Mouse (Mus musculus): Measurements from ENCODE around the gene 4931422A03Rik. TPM values are rescaled to one million over a fixed set of nuclear protein-coding genes. Genes with fewer than 3 reads are reported as not detected.

The 4931422A03Rik gene
- polyA plus RNA-seq, 1 experiment from 2014 or later = 0.80 TPM

- no peaks in the 10 kb centered on the region for H3K27me3 ChIP-seq (ENCODE audit: control insufficient read depth, insufficient read depth, low read length)
- no peak overlapping the region for H3K4me3 ChIP-seq (ENCODE audit: low read depth, low read length)
- ATAC-seq (ENCODE audit: low FRiP score, low TSS enrichment) = no peak
- DNase-seq (ENCODE audit: low spot score) = no peak
- no peaks in the 10 kb centered on the region for H3K36me3 ChIP-seq (ENCODE audit: control insufficient read depth, insufficient read depth, low read length)
- H3K9ac ChIP-seq (ENCODE audit: low read length) = no peak overlapping the region
- no peak overlapping the region for H3K4me2 ChIP-seq (replicated peaks; ENCODE audit: low read depth)
- no peak overlapping the region for H3K27ac ChIP-seq (replicated peaks)
- WGBS = 73% methylated on average over 7 of the region's 7 CpGs
- H3K4me1 ChIP-seq (replicated peaks; ENCODE audit: control insufficient read depth, insufficient read depth) = no peaks in the 10 kb centered on the region
- H3K9me3 ChIP-seq (ENCODE audit: control insufficient read depth, low read length) = no peaks in the 10 kb centered on the region
- TF ChIP-seq CTCF (IDR thresholded peaks at IDR 0.05; ENCODE audit: low read depth) (no peak), EP300 (optimal IDR thresholded peaks at IDR 0.05) (no peak)
These were observed 20.2 kb downstream of the 4931422A03Rik start for GRCm38 (mm10) chr2:104007793-104008519.

DNA sequence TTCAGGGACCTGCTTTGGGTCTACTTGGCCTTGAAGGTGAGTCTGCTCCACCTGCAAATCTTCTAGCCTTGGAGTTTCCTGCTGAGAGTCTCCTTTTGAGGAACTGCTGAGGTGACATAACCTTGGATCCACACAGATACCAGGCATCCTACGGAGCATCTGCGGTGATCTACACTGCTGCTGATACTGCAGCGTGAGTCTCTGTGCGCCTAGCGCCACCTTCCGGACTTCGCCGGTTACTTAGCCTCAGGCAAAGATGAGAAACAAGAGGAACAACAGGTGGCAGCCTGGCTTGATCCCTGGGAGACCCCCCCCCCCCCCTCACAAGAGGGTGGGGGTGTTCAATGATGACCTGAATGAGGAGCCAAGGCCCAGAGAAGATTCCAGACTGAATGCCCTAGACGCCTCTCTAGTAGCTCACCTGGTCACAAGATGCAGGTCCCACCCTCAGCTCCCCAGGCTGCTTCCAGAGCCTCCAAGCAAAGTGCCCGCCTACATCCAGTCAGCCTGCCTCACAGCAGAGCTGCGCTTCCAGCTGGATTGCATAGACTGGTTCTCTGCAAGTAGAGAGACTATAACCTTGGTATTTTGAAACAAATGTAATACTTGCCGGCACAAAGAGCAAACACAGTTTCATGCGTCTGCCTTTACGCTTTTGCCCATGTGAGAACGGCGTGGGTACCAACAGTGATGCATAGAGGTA lies 25.3 kb downstream of the 4931422A03Rik start:
- H3K27ac ChIP-seq (replicated peaks) = no peak overlapping the region
- WGBS = 27% methylated on average over 16 of the region's 16 CpGs
- no peak for ATAC-seq (ENCODE audit: low FRiP score, low TSS enrichment)
- no peak for TF ChIP-seq EP300 (optimal IDR thresholded peaks at IDR 0.05)
- TF ChIP-seq CTCF (IDR thresholded peaks at IDR 0.05; ENCODE audit: low read depth) = peak; percentile 77
- no peaks in the 10 kb centered on the region for H3K4me1 ChIP-seq (replicated peaks; ENCODE audit: control insufficient read depth, insufficient read depth)
- no peak overlapping the region for H3K4me3 ChIP-seq (ENCODE audit: low read depth, low read length)
- no peak overlapping the region for H3K4me2 ChIP-seq (replicated peaks; ENCODE audit: low read depth)
- H3K27me3 ChIP-seq (ENCODE audit: control insufficient read depth, insufficient read depth, low read length) = no peaks in the 10 kb centered on the region
- H3K9me3 ChIP-seq (ENCODE audit: control insufficient read depth, low read length) = no peaks in the 10 kb centered on the region
- DNase-seq (ENCODE audit: low spot score) = peak; percentile 61
- no peak overlapping the region for H3K9ac ChIP-seq (ENCODE audit: low read length)
- H3K36me3 ChIP-seq (ENCODE audit: control insufficient read depth, insufficient read depth, low read length) = no peaks in the 10 kb centered on the region

DNA sequence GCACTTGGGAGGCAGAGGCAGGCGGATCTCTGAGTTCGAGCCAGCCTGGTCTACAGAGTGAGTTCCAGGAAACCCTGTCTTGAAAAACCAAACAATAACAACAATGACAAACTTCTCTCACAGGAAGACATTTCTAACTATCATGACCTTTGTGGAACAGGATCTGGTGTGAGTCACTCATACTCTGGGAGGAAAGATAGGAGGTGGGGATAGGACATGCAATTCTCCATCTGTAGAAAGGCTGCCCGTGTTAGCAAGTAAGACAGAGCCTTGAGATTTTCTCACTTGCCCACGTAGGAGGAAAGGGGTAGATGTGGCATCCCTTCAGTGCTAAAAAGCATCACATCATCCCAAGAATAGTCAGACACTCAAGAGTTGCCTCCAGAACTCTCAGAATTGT lies 26.3 kb downstream of the 4931422A03Rik start:
- no peaks in the 10 kb centered on the region for H3K9me3 ChIP-seq (ENCODE audit: control insufficient read depth, low read length)
- H3K27me3 ChIP-seq (ENCODE audit: control insufficient read depth, insufficient read depth, low read length) = no peaks in the 10 kb centered on the region
- TF ChIP-seq EP300 (optimal IDR thresholded peaks at IDR 0.05) (no peak), CTCF (IDR thresholded peaks at IDR 0.05; ENCODE audit: low read depth) (no peak)
- WGBS = 78% methylated on average over 4 of the region's 4 CpGs
- H3K9ac ChIP-seq (ENCODE audit: low read length) = no peak overlapping the region
- no peak for DNase-seq (ENCODE audit: low spot score)
- no peaks in the 10 kb centered on the region for H3K36me3 ChIP-seq (ENCODE audit: control insufficient read depth, insufficient read depth, low read length)
- no peak overlapping the region for H3K4me3 ChIP-seq (ENCODE audit: low read depth, low read length)
- ATAC-seq (ENCODE audit: low FRiP score, low TSS enrichment) = no peak
- H3K4me2 ChIP-seq (replicated peaks; ENCODE audit: low read depth) = no peak overlapping the region
- H3K4me1 ChIP-seq (replicated peaks; ENCODE audit: control insufficient read depth, insufficient read depth) = no peaks in the 10 kb centered on the region
- H3K27ac ChIP-seq (replicated peaks) = no peak overlapping the region

- Histone ChIP-seq H3K27ac (replicated peaks) (no peak overlapping the region), H3K9ac (ENCODE audit: low read length) (no peak overlapping the region), H3K4me2 (replicated peaks; ENCODE audit: low read depth) (no peak overlapping the region), H3K27me3 (ENCODE audit: control insufficient read depth, insufficient read depth, low read length) (no peaks in the 10 kb centered on the region), H3K4me1 (replicated peaks; ENCODE audit: control insufficient read depth, insufficient read depth) (no peaks in the 10 kb centered on the region), H3K4me3 (ENCODE audit: low read depth, low read length) (no peak overlapping the region), H3K36me3 (ENCODE audit: control insufficient read depth, insufficient read depth, low read length) (no peaks in the 10 kb centered on the region), H3K9me3 (ENCODE audit: control insufficient read depth, low read length) (no peaks in the 10 kb centered on the region)
- 17% methylated on average over 2 of the region's 2 CpGs for WGBS
- ATAC-seq (ENCODE audit: low FRiP score, low TSS enrichment) (no peak), DNase-seq (ENCODE audit: low spot score) (no peak)
- TF ChIP-seq EP300 (optimal IDR thresholded peaks at IDR 0.05) (no peak), CTCF (IDR thresholded peaks at IDR 0.05; ENCODE audit: low read depth) (peak; percentile 70)
These were observed 27.1 kb downstream of the 4931422A03Rik start for GRCm38 (mm10) chr2:104001076-104001475.

DNA sequence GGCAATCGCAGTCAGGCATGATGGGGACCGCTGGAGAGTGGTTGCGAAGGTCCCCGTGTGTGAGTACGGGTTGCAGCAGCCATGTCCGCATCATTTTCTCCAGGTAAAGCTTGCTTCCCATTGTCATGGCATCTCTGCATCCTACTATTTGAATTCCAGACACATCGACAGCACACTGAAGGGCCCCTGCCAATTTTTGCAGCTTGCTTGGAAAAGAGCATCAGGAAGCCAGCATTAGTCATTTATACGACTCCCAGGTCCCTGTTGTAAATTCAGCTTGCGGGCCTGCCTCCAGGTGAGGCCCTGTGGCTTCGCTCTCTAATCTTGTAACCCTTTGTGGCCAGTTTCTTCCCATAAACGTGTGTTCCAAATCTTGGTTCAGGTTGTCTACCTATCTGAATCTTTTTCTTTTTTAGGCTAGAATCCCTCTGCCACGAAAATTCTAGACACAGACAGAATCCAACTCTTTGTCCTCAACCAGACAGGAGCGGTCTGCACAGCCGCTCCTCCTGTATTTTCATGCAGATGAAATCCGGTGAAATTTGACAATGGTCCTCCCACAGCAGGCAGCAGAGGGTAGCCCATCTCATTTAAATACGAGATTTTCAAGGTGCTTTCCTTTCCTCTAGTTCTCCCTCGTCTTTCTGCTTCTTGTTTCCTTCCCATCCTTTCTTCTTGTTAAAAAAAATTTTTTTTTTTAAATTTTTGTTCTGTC lies 35.4 kb downstream of the 4931422A03Rik start:
- no peak for ATAC-seq (ENCODE audit: low FRiP score, low TSS enrichment)

More for the DNA sequence above, 35.4 kb downstream of the 4931422A03Rik start:
- H3K9ac ChIP-seq (ENCODE audit: low read length) = no peak overlapping the region
- no peaks in the 10 kb centered on the region for H3K36me3 ChIP-seq (ENCODE audit: control insufficient read depth, insufficient read depth, low read length)
- WGBS = 38% methylated on average over 17 of the region's 17 CpGs
- no peaks in the 10 kb centered on the region for H3K27me3 ChIP-seq (ENCODE audit: control insufficient read depth, insufficient read depth, low read length)
- no peak for DNase-seq (ENCODE audit: low spot score)
- TF ChIP-seq CTCF (IDR thresholded peaks at IDR 0.05; ENCODE audit: low read depth) = no peak
- no peak for TF ChIP-seq EP300 (optimal IDR thresholded peaks at IDR 0.05)
- H3K9me3 ChIP-seq (ENCODE audit: control insufficient read depth, low read length) = no peaks in the 10 kb centered on the region
- H3K4me1 ChIP-seq (replicated peaks; ENCODE audit: control insufficient read depth, insufficient read depth) = no peaks in the 10 kb centered on the region
- no peak overlapping the region for H3K4me2 ChIP-seq (replicated peaks; ENCODE audit: low read depth)
- H3K4me3 ChIP-seq (ENCODE audit: low read depth, low read length) = no peak overlapping the region
- H3K27ac ChIP-seq (replicated peaks) = no peak overlapping the region
